Mouse (Mus musculus): ENCODE data around the gene Rad51d.

DNA sequence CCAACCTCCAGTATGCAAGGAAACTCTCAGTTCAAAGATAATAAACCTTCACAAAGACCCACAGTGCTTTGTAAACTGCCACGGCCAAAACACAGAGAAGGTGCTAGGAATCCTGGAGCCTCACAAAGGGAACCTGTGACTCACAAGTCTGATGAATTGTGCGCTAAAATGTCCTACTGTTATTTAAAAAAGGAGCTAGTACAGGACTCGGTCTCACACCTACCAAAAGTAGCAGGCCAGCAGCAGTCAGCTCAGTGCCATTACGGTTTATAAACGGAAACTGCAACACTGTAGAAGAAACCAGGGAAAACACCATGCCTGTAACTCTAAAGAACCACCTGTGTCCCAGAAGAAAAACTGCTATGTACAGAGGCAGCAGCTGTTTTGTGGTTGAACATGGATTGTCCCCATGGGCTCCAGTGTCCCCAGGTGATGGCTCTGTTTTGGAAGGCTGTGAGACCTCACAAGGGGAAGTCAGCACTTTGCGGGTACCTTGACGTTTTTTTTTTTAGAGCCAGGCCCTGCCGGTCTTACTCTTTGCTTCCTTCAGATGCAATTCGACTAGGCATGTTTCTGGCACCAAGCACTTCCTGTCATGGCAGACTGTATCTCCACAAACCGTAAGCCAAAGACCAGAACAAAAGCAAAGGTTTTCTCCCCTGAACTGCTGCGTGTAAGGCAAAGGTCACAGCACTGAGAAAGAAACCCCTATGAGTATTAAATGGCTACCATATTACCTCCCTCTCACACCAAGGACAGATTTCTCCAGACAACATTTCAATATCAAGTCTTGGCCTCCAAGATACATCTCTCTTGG lies 54.6 kb downstream of the Rad51d start:
- TF ChIP-seq POLR2A (IDR thresholded peaks at IDR 0.05; ENCODE audit: low read depth, low read length): no peak
- TF ChIP-seq CTCF (IDR thresholded peaks at IDR 0.05; ENCODE audit: extremely low read depth, insufficient read length, insufficient replicate concordance, low read depth, low read length): no peak
